Mouse (Mus musculus) G1E-ER4 (cell line): ENCODE data around the gene Nudt1. TPM values are rescaled to one million over a fixed set of nuclear protein-coding genes. Genes with fewer than 3 reads are reported as not detected.

Experiments
- GATA1 ChIP-seq: IDR thresholded peaks from one replicate; pipeline ENCODE4 v1.8.0; 2012; ENCODE audit warnings: low read length, inconsistent platforms
- polyA plus RNA-seq: library from polyadenylated mRNA; stranded (reverse); fragments of >175 nt; gene quantifications from 2 replicates; pipeline ENCODE4 v1.2.3, GENCODE M21; 2012

The Nudt1 gene
- polyA plus RNA-seq, 1 experiment: 12.9 TPM

DNA sequence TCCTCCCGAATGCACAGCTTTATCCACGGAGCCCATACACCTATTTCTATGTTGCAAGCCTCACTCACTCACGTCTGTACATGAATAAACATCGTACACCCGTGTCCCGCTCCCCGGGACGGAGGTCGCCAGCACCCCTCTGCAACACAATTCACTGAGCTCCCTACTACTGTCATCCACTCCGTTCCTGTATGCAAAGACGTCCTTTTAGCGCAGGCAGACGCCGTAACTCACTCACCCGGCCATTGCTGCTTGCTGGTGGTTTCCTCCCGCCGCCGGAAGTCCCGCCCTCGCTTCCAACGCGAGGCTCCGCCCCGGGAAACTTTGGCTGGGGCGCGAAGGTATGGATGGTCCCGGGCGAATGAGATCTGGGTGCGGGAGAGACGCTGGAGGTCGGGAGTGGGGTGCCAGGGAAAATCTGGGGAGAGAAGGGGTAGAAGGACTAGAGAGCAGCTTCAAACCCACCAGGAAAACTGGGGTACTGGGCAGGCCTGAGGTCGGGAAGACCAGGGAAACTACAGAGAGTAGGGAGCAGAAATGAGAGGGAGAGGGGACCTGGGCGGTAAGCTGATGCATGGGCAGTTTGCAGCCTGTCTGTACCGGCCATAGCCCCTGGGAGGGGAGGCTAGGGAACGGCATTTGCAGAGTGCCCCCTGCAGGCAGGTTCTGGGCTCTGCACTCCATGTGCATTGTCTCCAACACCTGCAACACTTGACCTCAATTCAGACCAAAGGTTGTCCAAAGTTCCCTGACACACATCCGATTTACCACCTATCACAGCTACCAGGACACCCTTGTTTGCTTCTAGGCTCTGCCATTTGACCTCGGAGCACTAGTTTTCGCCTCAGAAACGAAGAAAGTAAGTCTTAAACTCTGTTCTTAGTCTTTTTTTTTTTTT, 10.4 kb downstream of the Nudt1 start, which contains the start of gene Mrm2:
Gene Mrm2, minus strand, starts transcription at position 284 of the 898 bp plus-strand sequence.
- TF ChIP-seq GATA1: no peak

- no peak for TF ChIP-seq GATA1
These were observed 11.1 kb downstream of the Nudt1 start for GRCm38 (mm10) chr5:140332519-140332918.

DNA sequence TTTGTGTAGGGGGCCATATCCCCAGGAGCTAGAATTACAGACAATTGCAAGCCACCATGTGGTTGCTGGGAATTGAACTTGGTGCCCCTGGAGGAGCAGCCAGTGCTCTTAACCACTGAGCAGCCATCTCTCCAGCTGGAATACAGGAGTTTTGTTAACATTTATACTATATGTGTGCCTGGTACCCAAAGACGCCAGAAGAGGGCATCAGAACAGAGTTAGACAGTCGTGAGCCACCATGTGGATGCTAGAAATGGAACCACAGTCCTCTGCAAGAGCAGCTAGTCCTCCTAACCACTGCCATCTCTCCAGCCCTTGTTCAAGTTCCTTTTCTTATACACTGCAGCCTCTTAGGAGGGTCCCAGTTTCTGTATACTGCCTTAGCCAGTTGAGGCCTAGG, 12.2 kb downstream of the Nudt1 start:
- no peak for TF ChIP-seq GATA1

- TF ChIP-seq GATA1: no peak
These were observed 15.2 kb downstream of the Nudt1 start for GRCm38 (mm10) chr5:140336680-140337079.

DNA sequence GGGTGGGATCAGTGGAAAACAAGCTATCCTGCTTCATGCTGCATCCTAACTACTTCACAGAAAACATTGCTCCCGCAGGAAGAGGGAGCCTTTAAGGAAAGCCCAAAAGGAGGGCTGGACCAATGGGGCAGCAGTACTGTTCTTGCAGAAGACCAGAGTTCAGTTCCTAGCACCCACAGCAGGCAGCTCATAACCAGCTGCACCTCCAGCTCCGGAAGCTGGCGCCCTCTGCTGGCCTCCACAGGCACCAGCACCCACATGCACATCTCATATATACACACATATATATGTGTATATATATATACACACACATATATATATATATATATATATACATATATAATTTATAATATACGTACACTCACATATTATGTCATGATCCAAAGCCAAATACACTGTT, 17.3 kb downstream of the Nudt1 start:
- no peak for TF ChIP-seq GATA1

- TF ChIP-seq GATA1: no peak
These were observed 18.4 kb downstream of the Nudt1 start for GRCm38 (mm10) chr5:140339836-140340235.

- no peak for TF ChIP-seq GATA1
These were observed 21.4 kb downstream of the Nudt1 start for GRCm38 (mm10) chr5:140342880-140343279.

- no peak for TF ChIP-seq GATA1
These were observed 23.8 kb downstream of the Nudt1 start for GRCm38 (mm10) chr5:140345244-140345643.

GRCm38 (mm10) chr5:140346050-140346449, 24.6 kb downstream of the Nudt1 start:
- TF ChIP-seq GATA1: no peak

DNA sequence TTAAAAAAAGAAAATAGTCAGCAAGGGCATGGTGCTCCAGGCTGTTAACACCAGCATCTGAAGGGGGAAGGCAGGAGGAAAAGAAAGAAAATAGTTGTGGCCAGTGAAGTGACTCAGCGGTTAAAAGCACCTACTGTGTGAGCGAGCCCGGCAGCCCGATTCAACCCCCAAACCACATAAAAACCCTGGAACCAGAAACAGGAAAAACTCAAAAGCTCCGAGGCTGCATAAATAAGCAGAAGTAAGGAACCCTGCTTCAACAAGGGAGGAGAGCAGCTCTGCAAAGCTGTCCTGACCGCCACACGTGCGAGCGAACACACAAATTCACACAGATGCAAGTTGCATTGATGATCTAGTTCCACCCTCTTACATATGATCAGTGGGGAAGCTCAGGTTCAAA, 28.4 kb downstream of the Nudt1 start:
- no peak for TF ChIP-seq GATA1

- TF ChIP-seq GATA1: no peak
These were observed 29.5 kb downstream of the Nudt1 start for GRCm38 (mm10) chr5:140350731-140351497.

DNA sequence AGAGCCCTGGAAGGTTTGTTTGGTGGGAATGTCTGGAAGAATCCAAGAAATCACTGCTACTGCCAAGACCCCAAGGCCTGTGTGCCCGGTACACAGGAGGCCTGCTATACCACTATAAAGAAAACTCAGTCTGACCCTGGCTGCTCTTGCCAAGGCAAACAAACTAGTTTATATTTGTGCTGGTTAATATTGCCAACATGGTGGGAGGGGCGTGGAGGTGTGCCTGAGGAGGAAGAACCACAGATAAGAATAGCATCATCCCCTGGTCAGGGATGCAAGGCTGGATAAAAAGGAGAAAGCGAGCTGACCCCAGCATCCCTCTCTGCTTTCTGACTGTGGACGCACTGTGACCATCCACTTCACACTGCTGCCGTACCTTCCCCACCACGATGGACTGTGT, 30.9 kb downstream of the Nudt1 start:
- TF ChIP-seq GATA1: no peak

- no peak for TF ChIP-seq GATA1
These were observed 34.5 kb downstream of the Nudt1 start for GRCm38 (mm10) chr5:140355934-140356333.

DNA sequence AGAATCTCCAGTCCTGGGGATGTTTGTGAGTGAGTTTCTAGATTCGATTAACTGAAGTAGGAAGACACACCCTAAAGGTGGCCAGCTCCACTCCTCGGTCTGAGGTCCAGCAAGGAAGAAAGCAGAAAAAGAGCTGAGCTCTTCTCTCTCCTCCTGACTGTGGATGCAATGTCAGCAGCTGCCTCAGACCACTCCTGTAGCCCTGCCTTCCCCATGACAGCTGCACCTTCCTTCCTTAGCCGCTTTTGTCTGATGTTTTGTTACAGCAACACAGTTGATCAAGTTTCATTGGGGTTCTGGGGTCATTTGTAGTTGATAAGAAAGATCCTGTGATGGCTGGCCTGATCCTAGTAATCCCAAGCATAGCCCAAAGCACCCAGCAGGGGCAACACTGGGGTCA, 36.0 kb downstream of the Nudt1 start:
- TF ChIP-seq GATA1: no peak

DNA sequence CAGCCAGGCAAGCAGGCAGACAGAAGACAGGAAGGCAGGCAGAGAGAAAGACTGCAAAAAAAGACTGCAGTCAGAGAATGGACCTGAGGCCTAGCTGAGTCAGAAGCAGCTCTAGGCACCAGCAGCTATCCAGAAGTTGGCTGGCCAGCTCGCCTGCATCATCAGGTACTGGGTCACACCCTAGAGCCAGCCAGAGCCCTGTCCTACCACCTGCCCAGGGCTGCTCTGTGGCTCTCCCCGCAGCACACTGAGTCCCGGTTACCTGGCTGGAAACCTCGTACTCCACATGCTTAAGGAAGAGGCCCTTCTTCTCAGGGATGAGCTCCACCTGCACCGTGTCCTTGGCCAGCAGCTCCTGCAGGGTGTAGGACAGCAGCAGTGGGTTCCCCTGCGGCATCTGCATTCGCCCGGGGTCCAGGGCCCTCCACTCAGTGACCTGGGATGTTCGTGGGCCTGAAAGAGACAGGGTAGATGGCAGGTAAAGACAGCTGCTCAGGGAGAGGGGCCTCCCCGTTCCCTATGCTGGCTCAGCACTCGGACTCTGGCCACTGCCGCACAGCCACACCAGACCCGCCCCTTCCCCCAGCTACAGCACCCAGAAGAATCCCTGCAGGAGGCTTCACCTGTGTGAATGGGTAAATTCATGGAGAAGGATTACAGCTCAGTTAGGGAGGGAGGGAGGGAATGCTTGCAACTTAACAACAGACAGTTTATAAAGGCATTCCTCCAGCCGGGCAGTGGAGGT, 38.6 kb downstream of the Nudt1 start:
- no peak for TF ChIP-seq GATA1

GRCm38 (mm10) chr5:140364415-140364814, 43.0 kb downstream of the Nudt1 start:
- TF ChIP-seq GATA1: no peak
